Mouse (Mus musculus): Measurements from ENCODE around the gene Atf7.

- no peak for TF ChIP-seq CTCF (IDR thresholded peaks at IDR 0.05; ENCODE audit: low read depth)
- TF ChIP-seq EP300 (optimal IDR thresholded peaks at IDR 0.05), result no peak
These were observed 116.9 kb downstream of the Atf7 start for GRCm38 (mm10) chr15:102508336-102508735.
